Mouse (Mus musculus) CH12.LX (cell line): ENCODE results near the gene Sap18b. TPM values are rescaled to one million over a fixed set of nuclear protein-coding genes. Genes with fewer than 3 reads are reported as not detected.

Experiments
- DNase-seq: peaks from one replicate; pipeline ENCODE4 v3.0.0-alpha.2; 2013; ENCODE audit errors: extremely low read depth
- H3K27ac ChIP-seq: 2 replicates; pipeline ENCODE4 v1.5.1; 2012; ENCODE audit warnings: low read depth, mild to moderate bottlenecking, control low read depth, moderate library complexity; ENCODE audit not compliant: insufficient read depth
- H3K27me3 ChIP-seq: replicated peaks from 2 replicates; pipeline ENCODE3; 2012; ENCODE audit warnings: inconsistent platforms
- H3K36me3 ChIP-seq, 2 experiments: replicated peaks in 1 of 2; 2 replicates each; pipeline versions ENCODE3 to v1.6.1; 2012; ENCODE audit warnings: inconsistent platforms in 1 of 2, low read length in 1 of 2, mild to moderate bottlenecking in 1 of 2, mixed read lengths in 1 of 2, moderate library complexity in 1 of 2; ENCODE audit not compliant: control insufficient read depth in 1 of 2, insufficient read depth in 1 of 2
- H3K4me1 ChIP-seq, 2 experiments: 2 replicates each; pipeline ENCODE4 v1.6.1; 2012; ENCODE audit warnings: inconsistent platforms in 1 of 2, moderate library complexity in 1 of 2; ENCODE audit not compliant: insufficient read depth in 2 of 2, control insufficient read depth in 1 of 2
- H3K4me2 ChIP-seq: 2 replicates; pipeline ENCODE4 v1.6.1; 2012; ENCODE audit warnings: low read depth, mild to moderate bottlenecking, control low read depth; ENCODE audit not compliant: poor library complexity, insufficient read depth, severe bottlenecking
- H3K4me3 ChIP-seq, 3 experiments: fragments of 150-350 bp in 1 of 3; sonication (generic) in 1 of 3; replicated peaks in 1 of 3; 2 replicates each; pipeline versions ENCODE3 to v1.5.1; 2011 to 2012; ENCODE audit warnings: low read depth in 2 of 3, low read length in 2 of 3, mild to moderate bottlenecking in 2 of 3, moderate library complexity in 2 of 3, control low read depth in 1 of 3, improper control_type of control experiment in 1 of 3, inconsistent platforms in 1 of 3, mixed read lengths in 1 of 3; ENCODE audit not compliant: poor library complexity in 1 of 3
- H3K79me2 ChIP-seq: replicated peaks from 2 replicates; pipeline ENCODE4 v1.6.1; 2012; ENCODE audit warnings: mild to moderate bottlenecking, moderate library complexity; ENCODE audit not compliant: control insufficient read depth, poor library complexity, insufficient read depth, severe bottlenecking; ENCODE audit errors: extremely low read depth
- H3K9ac ChIP-seq: 2 replicates; pipeline ENCODE4 v1.6.1; 2012; ENCODE audit warnings: low read depth, mild to moderate bottlenecking, control low read depth, moderate library complexity; ENCODE audit not compliant: insufficient read depth
- H3K9me3 ChIP-seq: replicated peaks from 2 replicates; pipeline ENCODE3; 2012; ENCODE audit warnings: low read length, inconsistent platforms, mixed read lengths
- BHLHE40 ChIP-seq: IDR thresholded peaks from 2 replicates; pipeline ENCODE4 v1.6.1; 2011; ENCODE audit warnings: mild to moderate bottlenecking, low read depth, low read length, improper control_type of control experiment
- CHD1 ChIP-seq: IDR thresholded peaks from 2 replicates; pipeline ENCODE4 v1.6.1; 2012; ENCODE audit warnings: low read depth, low read length, improper control_type of control experiment, inconsistent platforms
- CHD2 ChIP-seq: IDR thresholded peaks from 2 replicates; pipeline ENCODE4 v1.6.1; 2011; ENCODE audit warnings: low read length, improper control_type of control experiment
- CTCF ChIP-seq, 2 experiments: IDR thresholded peaks in 1 of 2; conservative IDR thresholded peaks in 1 of 2; 2 replicates each; pipeline ENCODE4 v1.5.1; 2011 to 2012; ENCODE audit warnings: low read depth in 2 of 2, low read length in 2 of 2, improper control_type of control experiment in 1 of 2, inconsistent platforms in 1 of 2, mild to moderate bottlenecking in 1 of 2, moderate library complexity in 1 of 2
- E2F4 ChIP-seq: IDR thresholded peaks from 2 replicates; pipeline ENCODE4 v1.6.1; 2011; ENCODE audit warnings: low read depth, low read length, improper control_type of control experiment; ENCODE audit not compliant: insufficient replicate concordance
- ELF1 ChIP-seq: IDR thresholded peaks from 2 replicates; pipeline ENCODE4 v1.6.1; 2014; ENCODE audit warnings: low read depth, mild to moderate bottlenecking, inconsistent platforms, low read length, improper control_type of control experiment
- EP300 ChIP-seq: IDR thresholded peaks from 2 replicates; pipeline ENCODE4 v1.6.1; 2011; ENCODE audit warnings: low read length, improper control_type of control experiment
- ETS1 ChIP-seq: conservative IDR thresholded peaks from 2 replicates; pipeline ENCODE4 v1.6.1; 2012; ENCODE audit warnings: low read depth, mild to moderate bottlenecking, inconsistent platforms, low read length, improper control_type of control experiment, moderate library complexity
- HCFC1 ChIP-seq: IDR thresholded peaks from 2 replicates; pipeline ENCODE4 v1.6.1; 2012; ENCODE audit warnings: low read depth, mild to moderate bottlenecking, inconsistent platforms, low read length, improper control_type of control experiment
- IRF4 ChIP-seq: IDR thresholded peaks from 2 replicates; pipeline ENCODE4 v1.6.1; 2014; ENCODE audit warnings: low read depth, mild to moderate bottlenecking, inconsistent platforms, low read length, improper control_type of control experiment
- JUN ChIP-seq: IDR thresholded peaks from 2 replicates; pipeline ENCODE4 v1.6.1; 2011; ENCODE audit warnings: low read depth, mild to moderate bottlenecking, low read length, improper control_type of control experiment, moderate library complexity; ENCODE audit not compliant: insufficient read depth
- JUND ChIP-seq: conservative IDR thresholded peaks from 2 replicates; pipeline ENCODE4 v1.6.1; 2011; ENCODE audit warnings: low read depth, low read length, improper control_type of control experiment
- KAT2A ChIP-seq: IDR thresholded peaks from 2 replicates; pipeline ENCODE4 v1.6.1; 2012; ENCODE audit warnings: low read length, improper control_type of control experiment, inconsistent platforms; ENCODE audit not compliant: insufficient replicate concordance
- MAFK ChIP-seq: IDR thresholded peaks from 2 replicates; pipeline ENCODE4 v1.6.1; 2011; ENCODE audit warnings: low read length, improper control_type of control experiment; ENCODE audit not compliant: insufficient replicate concordance
- MAX ChIP-seq: IDR thresholded peaks from 2 replicates; pipeline ENCODE4 v1.6.1; 2011; ENCODE audit warnings: low read length, improper control_type of control experiment
- MAZ ChIP-seq: IDR thresholded peaks from 2 replicates; pipeline ENCODE4 v1.6.1; 2012; ENCODE audit warnings: low read depth, mild to moderate bottlenecking, inconsistent platforms, low read length, improper control_type of control experiment, moderate library complexity
- MEF2A ChIP-seq: IDR thresholded peaks from 2 replicates; pipeline ENCODE4 v1.6.1; 2014; ENCODE audit warnings: low read depth, mild to moderate bottlenecking, inconsistent platforms, low read length, improper control_type of control experiment, borderline replicate concordance
- MXI1 ChIP-seq: IDR thresholded peaks from 2 replicates; pipeline ENCODE4 v1.6.1; 2011; ENCODE audit warnings: mild to moderate bottlenecking, low read depth, low read length, improper control_type of control experiment
- MYC ChIP-seq: IDR thresholded peaks from 2 replicates; pipeline ENCODE4 v1.6.1; 2011; ENCODE audit warnings: low read depth, mild to moderate bottlenecking, improper control_type of control experiment, low read length
- NELFE ChIP-seq: IDR thresholded peaks from 2 replicates; pipeline ENCODE4 v1.6.1; 2011; ENCODE audit warnings: low read depth, low read length, improper control_type of control experiment
- NRF1 ChIP-seq: IDR thresholded peaks from 2 replicates; pipeline ENCODE4 v1.6.1; 2014; ENCODE audit warnings: low read depth, mild to moderate bottlenecking, inconsistent platforms, low read length, improper control_type of control experiment, moderate library complexity
- PAX5 ChIP-seq: IDR thresholded peaks from 2 replicates; pipeline ENCODE4 v1.6.1; 2012; ENCODE audit warnings: low read length, inconsistent platforms, mixed read lengths
- POLR2A ChIP-seq: IDR thresholded peaks from 2 replicates; pipeline ENCODE4 v1.6.1; 2011; ENCODE audit warnings: low read depth, mild to moderate bottlenecking, improper control_type of control experiment, low read length
- POLR2AphosphoS2 ChIP-seq: IDR thresholded peaks from 2 replicates; pipeline ENCODE4 v1.6.1; 2011; ENCODE audit warnings: low read depth, low read length, improper control_type of control experiment
- RAD21 ChIP-seq: IDR thresholded peaks from 2 replicates; pipeline ENCODE4 v1.6.1; 2011; ENCODE audit warnings: low read depth, mild to moderate bottlenecking, low read length, improper control_type of control experiment, moderate library complexity
- SIN3A ChIP-seq: IDR thresholded peaks from 2 replicates; pipeline ENCODE4 v1.6.1; 2012; ENCODE audit warnings: low read length, improper control_type of control experiment, inconsistent platforms
- SMC3 ChIP-seq: IDR thresholded peaks from 2 replicates; pipeline ENCODE4 v1.6.1; 2011; ENCODE audit warnings: low read depth, low read length, improper control_type of control experiment
- TBP ChIP-seq: conservative IDR thresholded peaks from 2 replicates; pipeline ENCODE4 v1.6.1; 2011; ENCODE audit warnings: low read depth, low read length, improper control_type of control experiment
- TCF12 ChIP-seq: IDR thresholded peaks from 2 replicates; pipeline ENCODE4 v1.6.1; 2014; ENCODE audit warnings: low read depth, mild to moderate bottlenecking, inconsistent platforms, low read length, improper control_type of control experiment
- UBTF ChIP-seq: IDR thresholded peaks from 2 replicates; pipeline ENCODE4 v1.6.1; 2012; ENCODE audit warnings: low read depth, mild to moderate bottlenecking, inconsistent platforms, low read length, improper control_type of control experiment, moderate library complexity
- USF1 ChIP-seq: IDR thresholded peaks from 2 replicates; pipeline ENCODE4 v1.6.1; 2014; ENCODE audit warnings: low read depth, mild to moderate bottlenecking, inconsistent platforms, low read length, improper control_type of control experiment
- USF2 ChIP-seq: conservative IDR thresholded peaks from 2 replicates; pipeline ENCODE4 v1.6.1; 2011; ENCODE audit warnings: low read depth, low read length, improper control_type of control experiment
- ZMIZ1 ChIP-seq: IDR thresholded peaks from 2 replicates; pipeline ENCODE4 v1.6.1; 2012; ENCODE audit warnings: low read depth, mild to moderate bottlenecking, inconsistent platforms, low read length, improper control_type of control experiment
- ZNF384 ChIP-seq: IDR thresholded peaks from 2 replicates; pipeline ENCODE4 v1.6.1; 2012; ENCODE audit warnings: low read depth, low read length, improper control_type of control experiment, inconsistent platforms
- dilution Hi-C: fragments of 300-500 bp; cut with MboI; formaldehyde crosslinking; loops from 2 replicates; pipeline ENCODE4 v1.14.3; 2020; ENCODE audit warnings: low sequenced_read_pairs; ENCODE audit not compliant: extremely low pct_unique_long_range_greater_than_20kb, extremely low pct_ligation_motif_present
- in situ Hi-C: fragments of 300-500 bp; cut with MboI; formaldehyde crosslinking; loops from 3 replicates; pipeline ENCODE4 v1.14.3; 2019; ENCODE audit warnings: low sequenced_read_pairs, low pct_ligation_motif_present, low pct_unique_long_range_greater_than_20kb, mixed read lengths
- polyA plus RNA-seq: library from polyadenylated mRNA; unstranded; fragments of >175 nt; gene quantifications from 2 replicates; pipeline ENCODE4 v1.2.1, GENCODE M21; 2012; ENCODE audit warnings: low read depth; ENCODE audit not compliant: insufficient read length
- total RNA-seq, 2 experiments: library from RNA; depleted of rRNA; stranded (reverse); fragments of 300-350 nt in 1 of 2; fragments of >200 nt in 1 of 2; gene quantifications; 2 replicates each; pipeline ENCODE4 v1.2.3; 2012 to 2014

The Sap18b gene
- total and polyA plus RNA-seq, 3 experiments: 141 to 355 (median 305) TPM

- peak; percentile 68 for TF ChIP-seq JUN
- no peak for TF ChIP-seq POLR2AphosphoS2
- peak; percentile 77 for TF ChIP-seq ELF1
- peak; percentile 66; the same call in 1 of the 2 replicates for TF ChIP-seq TBP
- TF ChIP-seq E2F4: no peak
- peak; percentile 9 for TF ChIP-seq RAD21
- peak; percentile 65 for TF ChIP-seq HCFC1
- TF ChIP-seq MAX: peak; percentile 76
Measured at GRCm38 (mm10) chr8:95852290-95852689, 27.1 kb downstream of the Sap18b start (continued).

- peak within 1 kb of the TSS; percentile 80 to 99 (median 88) for H3K4me3 ChIP-seq
- H3K36me3 ChIP-seq: peaks cover 14 to 22% of the 10 kb centered on the region in 2 experiments
- in situ Hi-C loops: no loop called here
- peak; percentile 92 for DNase-seq
- H3K9me3 ChIP-seq: no peaks in the 10 kb centered on the region
- dilution Hi-C loops: no loop called here
- no peaks in the 10 kb centered on the region for H3K27me3 ChIP-seq
- peak within 1 kb of the TSS; percentile 65 for H3K4me2 ChIP-seq
- H3K9ac ChIP-seq: peak within 1 kb of the TSS; percentile 84
- H3K79me2 ChIP-seq: peaks cover 3% of the 10 kb centered on the region; the same call in 1 of the 2 replicates
- H3K4me1 ChIP-seq: peaks cover 10 to 26% of the 10 kb centered on the region in 2 experiments
- peak within 1 kb of the TSS; percentile 85 for H3K27ac ChIP-seq
- peak; percentile 99 for TF ChIP-seq USF2
- 0 out of 2 replicates have a peak, but pooled peaks have one; percentile 11 for TF ChIP-seq ZMIZ1
- peak; percentile 72 for TF ChIP-seq MEF2A
- TF ChIP-seq BHLHE40: peak; percentile 98
- peak; percentile 98 for TF ChIP-seq MAX
- TF ChIP-seq TCF12: peak; percentile 76
- TF ChIP-seq POLR2AphosphoS2: peak; percentile 43; the same call in 1 of the 2 replicates
- TF ChIP-seq JUN: no peak
- TF ChIP-seq PAX5: no peak
- peak; percentile 67 for TF ChIP-seq POLR2A
- TF ChIP-seq MXI1: peak; percentile 98
- peak; percentile 78 for TF ChIP-seq TBP
- TF ChIP-seq RAD21: no peak
- peak; percentile 88 for TF ChIP-seq NELFE
- TF ChIP-seq USF1: peak; percentile 98
- TF ChIP-seq SIN3A: peak; percentile 100
- TF ChIP-seq E2F4: no peak
- TF ChIP-seq EP300: no peak
- TF ChIP-seq SMC3: no peak
- 0 out of 2 replicates have a peak, but pooled peaks have one; percentile 21 for TF ChIP-seq JUND
- TF ChIP-seq IRF4: peak; percentile 58; the same call in 1 of the 2 replicates
- no peak for TF ChIP-seq MAZ
- TF ChIP-seq HCFC1: peak; percentile 100
- no peak; the same call in 1 of the 2 replicates for TF ChIP-seq CHD1
- peak; percentile 85 for TF ChIP-seq ELF1
- peak; percentile 60 for TF ChIP-seq ETS1
- peak; percentile 95 for TF ChIP-seq KAT2A
- no peak for TF ChIP-seq CTCF (conservative IDR thresholded peaks at IDR 0.05 in 1 of 2, IDR thresholded peaks at IDR 0.05 in 1 of 2; ENCODE audit: low read depth in 2 of 2, low read length in 2 of 2)
- no peak for TF ChIP-seq UBTF
- TF ChIP-seq MYC: peak; percentile 94
- no peak; the same call in 1 of the 2 replicates for TF ChIP-seq ZNF384
- no peak for TF ChIP-seq CHD2
- peak; percentile 55 for TF ChIP-seq NRF1
- peak; percentile 48; the same call in 1 of the 2 replicates for TF ChIP-seq MAFK
Measured at GRCm38 (mm10) chr8:95853102-95853843, 28.1 kb downstream of the Sap18b start, which contains the start of gene Slc38a7. Gene Slc38a7, minus strand, starts transcription at chr8:95853539.
